Mouse (Mus musculus) inflammation-experienced regulatory T-cells, adult 6 months (primary cell): ENCODE data around the gene Map3k5. TPM values are rescaled to one million over a fixed set of nuclear protein-coding genes. Genes with fewer than 3 reads are reported as not detected.

Experiments
- ATAC-seq: one replicate; pipeline ENCODE4 v1.8.0; 2017
- polyA plus RNA-seq, 3 experiments: library from polyadenylated mRNA; unstranded; fragments of 100-300 nt; shearing (Covaris generic); gene quantifications; one replicate each; pipeline ENCODE4 v1.2.1; 2017

Map3k5 gene
- polyA plus RNA-seq, 3 experiments from 2014 or later: 9.3 to 14.3 (median 13.8) TPM

- no peak for ATAC-seq
These were observed 126.2 kb downstream of the Map3k5 start for GRCm38 (mm10) chr10:20060320-20060970.

DNA sequence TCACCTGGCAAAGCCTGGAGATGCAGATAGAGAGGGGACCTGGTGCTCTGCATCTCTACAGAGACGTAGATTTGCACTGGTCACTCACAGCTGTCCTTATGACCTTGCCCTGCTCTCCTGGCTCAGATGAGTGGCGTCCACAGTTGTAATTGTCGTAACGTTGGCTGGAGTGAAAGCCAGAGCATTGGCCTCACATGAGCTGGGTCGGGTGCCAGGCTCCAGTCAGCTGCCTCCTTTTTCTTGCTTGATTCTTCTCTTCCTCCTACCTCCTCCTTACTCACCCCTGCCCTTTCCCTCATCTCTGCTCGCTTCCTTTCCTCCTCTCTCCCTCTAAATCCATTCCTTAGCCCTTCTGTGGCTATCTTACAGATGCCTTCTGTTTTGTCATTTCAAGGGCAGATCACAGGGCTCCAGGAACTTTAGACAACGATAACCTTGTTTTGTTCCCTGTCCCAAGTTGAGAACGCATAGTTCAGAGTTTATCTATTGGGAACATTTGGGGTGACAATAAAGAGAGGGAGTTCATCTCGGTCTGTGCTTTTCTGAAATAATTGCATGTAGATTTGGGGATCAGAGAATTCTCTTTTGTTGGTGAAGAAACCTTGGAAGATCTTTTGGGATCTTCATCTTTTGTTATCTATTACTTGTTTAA, 130.4 kb downstream of the Map3k5 start:
- ATAC-seq: no peak

DNA sequence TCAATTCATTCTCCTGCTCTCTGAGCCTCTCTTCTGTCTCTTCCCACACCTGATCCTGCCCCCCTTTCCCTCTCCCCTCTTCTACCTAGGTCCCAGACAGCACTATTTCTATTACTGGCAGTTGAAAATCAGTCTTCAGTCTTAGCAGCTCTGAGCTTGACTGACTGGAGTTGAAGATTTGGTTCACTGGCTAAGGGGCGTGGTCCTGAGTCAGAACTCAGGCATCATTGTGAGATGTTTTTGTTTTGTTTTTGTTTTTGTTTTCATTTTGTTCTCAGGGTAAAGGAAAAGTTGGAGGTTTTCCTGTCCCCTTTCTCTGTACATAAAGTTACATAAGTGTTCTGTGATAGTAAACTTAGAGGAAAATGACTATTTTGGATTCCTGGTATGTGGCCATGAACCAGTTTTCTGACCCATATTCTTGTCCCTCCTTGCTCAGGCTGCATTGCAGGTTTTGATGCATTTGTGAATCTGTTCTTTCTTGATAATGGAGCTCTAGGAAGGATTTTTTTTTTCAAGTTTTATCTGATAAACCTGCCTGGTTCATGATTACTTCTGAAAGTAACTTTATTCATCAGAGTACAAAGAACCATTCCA, 131.9 kb downstream of the Map3k5 start:
- ATAC-seq: no peak

DNA sequence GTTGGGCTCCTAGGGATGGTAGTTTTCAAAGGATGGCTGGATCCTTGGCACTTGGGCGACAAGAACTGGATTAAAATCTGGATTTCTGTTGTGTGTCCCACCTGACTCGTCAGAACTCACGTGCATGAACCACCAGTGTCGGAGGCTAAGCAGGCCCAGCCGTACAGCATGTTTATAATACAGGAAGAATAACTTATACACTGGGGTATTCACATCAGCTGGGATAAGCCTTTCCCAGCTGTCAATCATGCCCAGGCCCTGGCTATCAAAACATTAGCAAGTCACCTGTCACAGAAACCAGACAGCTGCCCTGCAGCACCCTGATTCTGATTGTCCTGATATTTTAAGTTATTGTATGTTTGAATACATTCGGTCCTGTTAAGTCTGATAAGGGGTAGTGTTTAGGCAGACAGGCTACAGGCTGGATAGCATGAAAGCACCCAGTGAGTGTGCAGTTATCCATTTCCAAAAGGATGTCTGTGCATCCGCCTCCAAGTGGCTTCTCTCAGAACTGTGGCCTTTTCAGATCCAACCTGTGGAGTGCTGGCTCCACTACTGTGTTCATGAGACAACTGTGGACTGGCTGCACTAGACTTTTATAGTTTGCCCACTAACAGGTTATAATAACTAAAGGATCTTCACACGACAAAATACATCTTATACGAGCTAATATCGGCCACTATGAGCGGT, 135.6 kb downstream of the Map3k5 start:
- no peak for ATAC-seq

GRCm38 (mm10) chr10:20070576-20071109, 136.4 kb downstream of the Map3k5 start:
- ATAC-seq: no peak

GRCm38 (mm10) chr10:20071716-20072115, 137.4 kb downstream of the Map3k5 start:
- ATAC-seq: no peak

DNA sequence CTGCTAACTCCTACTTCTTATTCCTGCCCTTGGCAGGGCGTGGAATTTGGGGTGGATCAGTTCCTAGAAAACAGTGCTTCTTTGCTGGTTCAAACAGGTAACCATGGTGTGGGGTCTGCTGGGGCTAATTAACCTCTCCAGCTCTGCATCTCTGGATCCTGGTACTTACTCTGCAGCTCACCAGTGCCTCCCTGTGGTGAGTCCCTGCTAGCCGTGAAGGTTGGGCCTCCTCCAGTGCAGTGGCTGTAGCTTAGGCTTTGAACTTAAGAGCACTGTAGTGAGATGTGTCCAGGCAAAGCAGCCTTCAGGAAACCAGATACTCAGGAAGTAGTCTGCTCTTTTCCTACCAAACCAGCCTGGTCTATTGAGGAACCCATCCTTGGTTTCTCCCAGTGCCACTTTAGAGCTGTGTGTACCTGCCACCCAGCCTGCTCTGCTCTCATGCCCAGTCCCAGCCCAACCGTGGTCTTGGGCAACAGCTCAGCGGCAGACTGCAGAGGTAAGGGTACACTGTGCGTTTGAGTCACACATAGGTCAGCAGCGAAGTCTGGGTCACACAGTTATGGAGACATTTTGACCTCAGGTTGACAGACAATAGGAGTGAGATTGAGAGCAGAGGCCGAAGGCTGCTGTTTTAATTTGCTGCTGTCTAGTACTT, 139.1 kb downstream of the Map3k5 start:
- ATAC-seq: peak; percentile 75

- peak; percentile 75 for ATAC-seq
These were observed 142.5 kb downstream of the Map3k5 start for GRCm38 (mm10) chr10:20076541-20077469.

DNA sequence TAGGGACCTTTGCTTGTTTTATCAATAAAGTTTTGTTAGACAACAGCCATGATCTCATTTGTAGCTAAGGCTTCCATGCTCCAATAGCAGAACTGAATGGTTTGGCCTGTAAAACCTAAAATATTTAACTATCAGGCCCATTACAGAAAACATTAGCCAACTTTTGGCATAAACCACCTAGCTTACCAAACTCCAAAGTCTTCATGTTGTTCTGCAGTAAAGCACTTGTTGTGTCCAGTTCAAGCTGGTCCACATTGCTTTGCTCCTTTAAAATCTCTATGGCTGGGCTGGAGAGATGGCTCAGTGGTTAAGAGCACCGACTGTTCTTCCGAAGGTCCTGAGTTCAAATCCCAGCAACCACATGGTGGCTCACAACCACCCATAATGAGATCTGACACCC, 144.1 kb downstream of the Map3k5 start:
- no peak for ATAC-seq

GRCm38 (mm10) chr10:20087841-20088240, 153.6 kb downstream of the Map3k5 start:
- ATAC-seq: no peak

DNA sequence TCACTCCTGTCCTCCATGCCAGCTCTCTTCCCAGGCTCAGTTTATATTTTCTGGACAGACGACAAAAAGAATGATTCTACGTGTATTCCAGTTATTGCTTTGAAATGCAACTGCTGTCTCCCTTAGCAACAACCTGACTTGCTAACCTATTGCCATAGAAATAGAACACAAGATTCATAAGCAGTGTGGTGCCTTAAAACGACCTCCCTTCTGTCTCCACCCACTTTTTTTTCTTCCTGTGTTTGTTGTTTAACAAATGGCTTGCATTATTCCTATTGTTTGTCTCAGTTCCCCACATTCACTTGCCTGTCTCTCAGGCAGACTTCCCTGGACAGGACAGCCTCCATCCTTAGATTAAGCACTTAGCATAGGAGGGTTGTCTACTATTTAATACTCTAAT, 154.8 kb downstream of the Map3k5 start:
- no peak for ATAC-seq

- ATAC-seq: no peak
These were observed 155.9 kb downstream of the Map3k5 start for GRCm38 (mm10) chr10:20090171-20090570.

DNA sequence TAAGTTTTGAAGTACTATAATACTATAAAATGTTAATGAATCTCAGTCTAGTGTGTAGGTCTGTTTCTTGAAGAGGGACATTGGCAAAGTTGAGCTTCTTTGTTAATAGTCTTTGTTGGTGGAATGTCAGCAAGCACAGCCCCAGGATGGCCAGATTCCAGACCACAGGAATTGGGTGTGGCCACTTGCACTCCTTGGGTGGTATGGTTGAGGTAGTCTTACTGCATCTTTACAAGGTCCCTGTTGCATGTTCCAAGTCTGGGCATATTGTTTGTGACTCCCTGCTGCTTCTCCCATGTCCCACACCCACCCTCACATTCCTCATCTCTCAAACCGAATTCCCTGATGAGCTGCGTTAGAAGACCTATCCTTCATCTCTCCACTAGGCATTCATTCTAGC, 157.1 kb downstream of the Map3k5 start:
- ATAC-seq: no peak

DNA sequence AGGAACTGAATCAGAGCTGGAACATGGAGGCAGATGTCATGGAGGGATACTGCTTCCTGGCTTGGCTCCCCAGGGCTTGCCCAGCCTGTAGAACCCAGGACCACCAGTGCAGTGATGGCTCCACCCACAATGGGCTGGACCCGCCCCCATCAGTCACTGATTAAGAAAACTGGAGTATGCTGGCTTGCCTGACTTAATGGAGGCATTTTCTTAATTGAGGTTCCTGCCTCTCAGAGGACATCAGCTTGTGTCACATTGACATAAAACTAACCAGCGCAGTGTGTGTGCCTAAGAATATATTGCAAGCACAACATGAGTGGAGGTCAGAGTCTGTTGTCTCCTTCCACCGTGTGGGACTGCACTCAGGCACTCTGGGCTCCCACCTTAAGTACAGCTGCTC, 158.1 kb downstream of the Map3k5 start:
- no peak for ATAC-seq

- ATAC-seq: no peak
These were observed 167.2 kb downstream of the Map3k5 start for GRCm38 (mm10) chr10:20101456-20101855.

DNA sequence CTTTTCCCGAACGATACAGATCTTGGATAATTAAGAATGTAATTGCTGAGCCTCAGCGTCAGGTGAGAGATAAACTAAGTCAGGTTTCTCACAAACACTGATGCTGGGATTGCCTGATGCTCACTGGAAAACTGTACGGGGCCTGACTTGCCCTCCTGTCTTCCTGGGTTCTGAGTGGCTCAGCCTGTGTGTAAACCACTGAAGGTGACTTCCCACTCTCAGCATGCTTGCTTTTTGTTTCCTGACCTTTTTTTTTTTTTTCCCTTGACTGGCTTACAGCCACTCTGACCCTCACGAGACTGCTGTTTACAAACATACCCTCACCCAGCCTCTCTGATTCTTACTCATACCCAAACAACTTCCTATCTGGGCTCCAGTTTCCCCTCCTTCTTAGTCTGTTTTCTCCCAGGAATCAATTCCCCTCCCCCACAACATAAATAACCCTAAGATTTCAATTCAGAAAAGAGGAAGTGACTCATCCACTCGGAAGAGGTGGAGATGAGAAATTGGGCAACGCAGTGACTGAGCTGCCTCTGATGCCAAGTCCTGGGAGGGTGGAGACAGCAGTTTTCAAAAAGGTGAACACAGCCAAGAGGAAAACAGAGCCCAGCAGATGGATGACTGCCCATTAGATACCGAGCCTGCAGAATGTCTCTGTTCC, 170.1 kb downstream of the Map3k5 start:
- ATAC-seq: peak; percentile 77

DNA sequence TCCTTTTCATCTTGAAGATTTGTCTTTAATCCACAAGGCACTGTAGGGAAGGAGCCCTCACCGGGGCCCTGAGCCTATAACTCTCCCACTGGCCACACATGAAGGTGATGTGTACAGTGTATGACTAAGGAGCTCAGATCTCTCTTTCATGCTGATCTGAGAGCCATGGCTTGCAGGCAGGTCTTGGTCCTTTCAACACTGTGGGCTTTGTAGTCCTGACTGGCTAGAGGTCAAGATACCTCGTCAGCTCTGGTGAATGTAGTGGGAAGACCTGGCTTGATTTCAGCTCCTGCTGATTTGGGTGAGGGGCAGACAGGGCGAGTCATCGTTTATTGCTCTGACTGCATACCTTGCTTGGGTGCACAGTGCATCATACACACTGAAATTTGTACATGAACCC, 171.3 kb downstream of the Map3k5 start:
- ATAC-seq: no peak

GRCm38 (mm10) chr10:20107031-20107430, 172.8 kb downstream of the Map3k5 start:
- ATAC-seq: no peak

DNA sequence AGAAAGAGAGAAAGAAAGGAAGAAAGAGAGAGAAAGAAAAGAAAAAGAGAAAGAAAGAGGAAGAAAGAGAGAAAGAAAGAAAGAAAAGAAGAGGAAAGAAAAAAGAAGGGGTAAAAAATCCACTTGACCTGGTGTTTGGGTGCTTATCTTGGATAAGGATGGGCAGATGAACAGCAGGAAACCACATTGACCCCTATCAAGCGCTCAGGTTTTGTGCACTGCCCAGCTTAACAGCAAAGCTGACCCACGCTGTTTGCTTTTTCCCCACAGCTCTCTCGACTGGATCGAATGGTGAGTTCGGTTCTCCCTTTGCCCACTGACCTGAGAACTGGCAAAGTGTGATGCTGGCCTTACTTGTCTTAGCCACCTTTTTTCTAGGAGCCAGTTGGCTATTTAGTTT, 177.2 kb downstream of the Map3k5 start:
- ATAC-seq: no peak

GRCm38 (mm10) chr10:20112026-20112973, 178.0 kb downstream of the Map3k5 start:
- no peak for ATAC-seq
